Mouse (Mus musculus) cerebellum, adult 2 months (tissue): ENCODE data around the gene Egflam.

ENCODE experiments used
- CTCF ChIP-seq: fragments of 200-500 bp; IDR thresholded peaks from 2 replicates; pipeline ENCODE4 v1.5.1; 2011; ENCODE audit warnings: low read depth, mild to moderate bottlenecking, control low read depth, low read length, moderate library complexity, borderline replicate concordance; ENCODE audit not compliant: insufficient read depth
- POLR2A ChIP-seq: fragments of 200-500 bp; IDR thresholded peaks from 2 replicates; pipeline ENCODE4 v1.6.1; 2011; ENCODE audit warnings: low read length, control low read depth, borderline replicate concordance; ENCODE audit not compliant: insufficient read depth

GRCm38 (mm10) chr15:7172875-7173274 is 225.3 kb downstream of the Egflam start:
- TF ChIP-seq CTCF, result no peak
- TF ChIP-seq POLR2A, result no peak
